Mouse (Mus musculus): ENCODE measurements around the gene Ninj2.

Ninj2 gene

DNA sequence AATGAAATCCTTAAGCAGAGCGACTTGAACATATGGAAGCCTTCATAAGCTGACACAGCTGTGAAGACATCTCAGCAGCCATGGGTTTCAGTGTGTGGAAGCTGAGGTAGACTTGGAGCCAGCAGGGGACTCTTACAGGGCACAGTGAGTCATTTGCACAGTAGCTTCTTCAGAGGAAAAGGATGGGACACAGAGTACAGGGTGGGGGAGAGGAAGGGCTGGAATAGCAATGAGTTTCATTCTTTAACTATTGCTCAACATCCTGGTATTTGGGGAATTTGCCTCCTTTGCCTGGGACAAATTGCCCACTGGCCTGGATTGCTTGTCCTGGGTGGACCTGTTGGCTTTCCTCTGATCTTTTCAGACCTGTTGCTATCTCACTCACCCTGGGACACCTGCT is 52.3 kb downstream of the Ninj2 start:
- DNase-seq: no peak

- no peak for DNase-seq
These were observed 53.5 kb downstream of the Ninj2 start for GRCm38 (mm10) chr6:120146676-120147075.

- no peak for DNase-seq
These were observed 54.3 kb downstream of the Ninj2 start for GRCm38 (mm10) chr6:120147411-120147810.

DNA sequence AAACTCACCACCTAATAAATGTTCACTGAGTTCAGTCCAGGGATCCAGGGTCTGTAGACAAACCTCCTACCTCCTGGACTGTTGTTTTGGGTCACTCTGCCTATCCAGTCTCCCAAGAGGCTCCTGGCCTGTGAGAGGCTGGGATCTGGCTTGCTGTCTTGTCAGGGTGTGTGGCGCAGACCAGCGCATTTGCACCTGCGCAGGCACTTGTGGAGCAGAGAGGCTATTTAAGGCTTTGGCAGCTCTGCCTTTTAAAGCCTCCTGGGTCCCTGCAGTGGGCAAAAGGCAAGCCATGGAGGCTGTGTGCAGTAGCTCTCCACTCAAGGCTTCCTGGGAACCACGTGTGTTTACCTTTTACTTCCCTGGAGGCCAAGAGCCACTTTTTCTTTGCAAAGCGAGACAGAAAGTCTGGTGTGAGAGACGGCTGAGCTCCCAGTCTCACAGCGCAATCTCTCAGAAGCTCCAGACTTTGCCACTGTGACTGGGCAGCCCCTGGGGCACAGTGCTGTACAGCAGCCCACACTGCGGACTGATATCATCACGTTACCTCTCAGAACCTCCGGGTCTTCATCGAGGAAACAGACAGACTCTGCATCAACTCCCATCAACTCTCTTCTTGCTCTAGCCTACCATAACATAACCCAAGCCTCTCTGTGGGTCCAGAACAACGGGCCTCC is 55.7 kb downstream of the Ninj2 start:
- no peak for DNase-seq

DNA sequence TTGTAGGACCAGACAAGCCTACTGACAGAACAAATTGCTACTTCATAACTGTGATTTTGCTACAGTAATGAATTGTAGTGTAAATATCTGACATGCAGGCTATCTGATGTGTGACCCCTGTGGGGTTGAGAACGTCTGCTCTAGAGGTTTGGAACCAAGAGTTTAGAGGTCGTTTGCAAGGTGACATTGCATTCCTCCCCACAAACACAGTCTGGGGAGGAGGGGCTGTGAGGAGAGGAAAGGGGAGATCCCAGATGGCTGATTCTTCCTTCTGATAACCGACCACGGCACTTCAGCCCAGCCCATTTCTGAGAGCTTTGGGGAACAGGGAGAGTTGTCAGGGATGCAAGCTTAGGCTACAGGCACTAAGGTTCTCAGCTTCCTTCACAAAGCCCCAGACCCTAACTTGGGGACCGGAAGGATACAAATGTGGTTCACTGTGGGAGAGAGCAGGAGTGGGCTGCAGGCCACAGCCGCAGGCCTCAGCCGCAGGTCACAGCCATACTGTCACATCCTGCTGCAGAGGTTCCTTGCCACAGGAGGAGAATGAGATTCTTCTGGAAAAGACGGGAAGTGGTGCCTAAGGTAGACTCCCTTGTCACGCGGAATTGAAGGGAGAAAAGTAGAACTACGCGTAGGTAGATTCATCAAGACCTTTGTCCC is 56.4 kb downstream of the Ninj2 start:
- no peak for DNase-seq

GRCm38 (mm10) chr6:120150206-120150605 is 57.1 kb downstream of the Ninj2 start:
- DNase-seq: no peak

- DNase-seq: no peak
These were observed 58.5 kb downstream of the Ninj2 start for GRCm38 (mm10) chr6:120151616-120152053.

GRCm38 (mm10) chr6:120152739-120153696 is 59.9 kb downstream of the Ninj2 start:
- no peak for DNase-seq

DNA sequence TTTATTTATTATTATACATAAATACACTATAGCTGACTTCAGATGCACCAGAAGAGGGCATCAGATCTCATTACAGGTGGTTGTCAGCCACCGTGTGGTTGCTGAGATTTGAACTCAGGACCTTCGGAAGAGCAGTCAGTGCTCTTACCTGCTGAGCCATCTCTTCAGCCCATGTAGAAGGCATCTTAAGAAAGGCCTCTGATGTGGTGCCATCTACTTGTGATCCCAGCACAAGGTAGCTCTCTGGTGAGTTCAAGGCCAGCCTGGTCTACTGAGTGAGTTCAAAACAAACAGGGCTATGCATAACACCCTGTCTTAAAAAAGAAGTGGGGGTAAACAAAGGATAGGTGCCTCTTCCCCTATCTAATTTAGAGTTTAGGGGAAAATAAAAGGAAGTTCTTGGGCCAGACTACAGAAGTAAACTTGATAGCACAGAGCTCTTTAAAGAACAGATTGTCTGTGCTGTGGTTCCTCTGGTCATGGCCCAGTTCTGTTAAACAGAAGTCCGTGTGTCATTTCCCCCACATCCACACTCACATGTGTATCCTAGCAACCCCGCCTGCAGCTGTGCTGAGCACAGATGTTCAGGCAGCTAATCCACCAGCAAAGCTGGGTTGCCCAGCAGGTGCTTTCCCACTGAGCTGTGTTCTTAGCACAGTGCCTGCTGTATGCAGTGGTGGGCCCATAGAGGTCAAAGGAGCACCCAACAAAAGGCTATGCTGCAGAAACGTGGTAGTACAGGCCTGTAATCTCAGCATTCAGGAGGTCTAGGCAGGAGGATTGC is 61.6 kb downstream of the Ninj2 start:
- DNase-seq: no peak

DNA sequence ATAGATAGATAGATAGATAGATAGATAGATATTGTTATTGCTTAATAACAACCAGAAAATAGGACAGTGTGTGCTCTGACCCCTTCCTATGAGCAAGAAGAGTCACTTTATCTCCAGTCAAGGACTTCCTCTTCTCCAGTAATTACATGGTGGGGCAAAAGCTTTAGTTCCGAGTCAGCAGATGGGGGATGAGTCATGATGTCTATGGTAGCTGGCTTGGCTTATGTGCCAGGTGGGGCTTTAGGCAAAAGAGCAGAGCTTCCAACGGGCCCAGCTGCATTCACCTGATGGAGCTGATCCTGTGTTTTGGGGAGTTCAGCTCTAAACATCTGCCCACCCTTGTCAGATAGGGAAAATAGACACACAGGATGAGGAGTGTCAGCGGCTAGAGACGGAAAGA is 62.4 kb downstream of the Ninj2 start:
- DNase-seq: no peak

GRCm38 (mm10) chr6:120157479-120157878 is 64.3 kb downstream of the Ninj2 start:
- DNase-seq: no peak

- DNase-seq: no peak
These were observed 66.2 kb downstream of the Ninj2 start for GRCm38 (mm10) chr6:120159133-120159901.

- DNase-seq: no peak
These were observed 69.8 kb downstream of the Ninj2 start for GRCm38 (mm10) chr6:120162928-120163327.

DNA sequence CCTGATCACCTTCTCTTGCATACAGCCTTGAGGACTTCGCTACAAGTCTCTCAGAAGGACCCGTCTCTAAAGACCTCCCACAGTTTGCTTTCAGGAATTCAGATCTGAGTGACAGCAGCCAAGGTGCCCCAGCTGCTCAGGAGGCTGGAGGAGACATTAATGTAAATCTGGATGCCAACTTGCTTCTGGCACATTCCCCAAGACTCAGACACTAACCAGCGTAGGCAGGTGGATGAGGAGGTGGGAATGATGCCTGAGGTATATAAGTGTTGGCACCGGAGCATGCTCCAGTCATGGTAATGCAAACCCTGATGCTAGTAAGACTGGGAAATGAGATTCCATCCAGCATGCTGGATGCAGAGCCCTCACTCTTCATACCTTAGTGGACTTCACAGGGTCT is 71.6 kb downstream of the Ninj2 start:
- no peak for DNase-seq

DNA sequence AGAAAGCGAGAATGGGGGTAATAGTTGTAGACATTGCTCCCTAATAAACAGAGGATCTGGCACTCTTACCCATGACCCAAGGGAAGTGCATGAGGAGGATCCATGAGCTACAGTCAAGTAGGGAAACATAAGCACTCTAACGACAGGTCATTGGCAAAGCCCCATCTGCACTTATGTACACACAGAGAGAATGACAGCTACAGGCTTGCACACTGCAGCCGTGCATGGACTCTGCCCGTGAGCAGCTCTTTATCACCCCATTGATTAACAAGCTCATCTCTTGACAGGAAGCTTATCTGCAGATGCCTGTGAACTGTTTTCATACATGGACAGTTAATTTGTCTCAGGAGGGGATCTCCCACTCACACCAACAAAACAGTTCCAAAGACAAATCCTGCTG is 74.4 kb downstream of the Ninj2 start:
- no peak for DNase-seq

GRCm38 (mm10) chr6:120172294-120173017 is 79.3 kb downstream of the Ninj2 start:
- DNase-seq: no peak

- DNase-seq: no peak
These were observed 81.0 kb downstream of the Ninj2 start for GRCm38 (mm10) chr6:120174028-120174601.

GRCm38 (mm10) chr6:120174602-120175115 is 81.5 kb downstream of the Ninj2 start:
- DNase-seq: no peak

DNA sequence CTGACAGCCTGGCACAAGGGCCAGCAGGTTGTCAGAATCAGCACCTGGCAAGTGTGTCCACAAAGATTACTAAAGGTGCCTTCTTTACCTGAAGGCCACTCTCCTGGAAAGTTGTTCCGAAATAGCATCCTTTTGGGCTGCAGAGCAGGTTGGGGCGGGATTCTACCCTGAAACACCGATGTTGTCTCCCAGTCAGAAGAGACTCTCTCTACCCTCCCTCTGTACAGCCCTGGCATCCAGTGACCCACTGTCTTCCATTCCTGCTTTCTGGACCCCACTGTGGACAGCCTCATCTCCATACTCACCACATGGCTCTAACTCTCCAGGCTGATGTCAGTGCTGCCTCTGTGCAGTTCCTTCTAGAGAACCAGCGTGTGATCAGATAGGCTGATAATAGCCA is 82.5 kb downstream of the Ninj2 start:
- DNase-seq: no peak

- no peak for DNase-seq
These were observed 86.0 kb downstream of the Ninj2 start for GRCm38 (mm10) chr6:120179044-120179755.
